Mouse (Mus musculus) brain, embryonic 14.5 days (tissue): ENCODE data around the gene Kdm6b.

Experiments used
- CTCF ChIP-seq: fragments of 200-500 bp; IDR thresholded peaks from 2 replicates; pipeline ENCODE4 v1.5.1; 2012; ENCODE audit warnings: inconsistent platforms, mild to moderate bottlenecking, moderate library complexity, borderline replicate concordance; ENCODE audit not compliant: insufficient read depth, insufficient read length; ENCODE audit errors: extremely low read depth
- POLR2A ChIP-seq: fragments of 200-500 bp; IDR thresholded peaks from 2 replicates; pipeline ENCODE4 v1.6.1; 2012; ENCODE audit warnings: mild to moderate bottlenecking, inconsistent platforms, borderline replicate concordance; ENCODE audit not compliant: poor library complexity, insufficient read depth, insufficient read length, severe bottlenecking; ENCODE audit errors: extremely low read depth

DNA sequence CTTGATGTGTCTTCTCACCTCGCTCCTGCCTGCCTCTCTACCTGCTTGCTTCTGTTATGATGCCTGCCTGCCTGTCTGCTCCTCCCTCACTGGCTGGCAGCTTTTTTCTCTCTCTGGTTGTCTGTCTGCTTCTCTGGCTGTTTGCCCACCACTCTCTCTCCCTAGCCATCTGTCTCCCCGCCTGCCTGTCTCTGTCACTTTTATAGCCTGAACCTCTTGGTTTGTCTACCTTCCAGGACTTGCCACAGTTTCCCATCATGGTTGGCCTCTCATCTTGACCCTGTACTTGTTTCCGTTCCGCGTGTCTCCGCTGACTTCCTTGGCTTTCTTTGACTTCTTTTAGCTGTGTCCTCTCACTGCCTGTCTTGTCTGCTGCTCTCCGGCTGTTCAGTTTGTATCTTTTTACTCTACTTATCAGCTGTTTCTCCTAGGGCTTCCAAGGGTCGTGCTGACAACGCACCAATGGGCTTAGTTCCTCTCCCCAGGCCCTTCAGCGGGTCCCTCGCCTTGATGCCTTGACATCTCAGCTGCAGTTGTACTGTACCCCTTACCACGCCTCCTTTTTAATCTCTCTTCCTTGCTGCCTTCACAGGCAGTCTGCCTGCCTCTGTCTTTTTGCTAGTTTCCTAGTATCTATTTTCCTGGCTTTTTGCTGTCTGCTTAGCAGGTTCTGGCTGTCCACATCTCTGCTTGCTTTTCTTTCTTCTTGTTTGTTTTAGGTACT, 41.3 kb downstream of the Kdm6b start:
- no peak for TF ChIP-seq CTCF
- no peak for TF ChIP-seq POLR2A
